12 mouse cellular contexts compared by ENCODE assay signal in the genomic region with DNA sequence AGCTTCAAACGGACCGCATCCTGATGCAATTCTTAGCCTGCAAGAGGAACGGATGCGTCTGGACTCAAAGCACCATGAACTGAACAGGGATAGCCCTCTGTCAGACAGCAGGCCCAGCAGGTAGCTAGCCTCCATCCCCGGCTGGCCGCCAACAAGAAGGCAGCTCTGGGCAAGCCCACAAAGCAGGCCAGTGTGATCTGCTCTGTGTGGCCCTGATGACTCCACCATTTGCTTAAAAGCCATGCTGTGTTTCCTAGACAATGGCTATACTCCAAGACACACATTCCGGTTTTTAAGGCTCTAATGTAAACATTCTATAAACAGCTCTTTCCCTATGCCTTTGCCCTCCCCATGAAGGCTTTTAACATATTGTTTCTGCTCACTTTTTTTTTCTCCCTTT.
DNase-seq lines count a peak whose midpoint lies in the region; ATAC-seq and TF ChIP-seq lines count a peak whose summit lies in the region.
"Had no signal": no experiment of that assay in that cellular context is flagged by ENCODE, and none has a peak within 500 bp of the region (broad histone marks: within the 10 kb centered on the region; RNA-seq: fewer than 3 reads in every experiment).

No protein-coding gene starts in this region.

- 53% methylated on average over 7 of the region's 7 CpGs for WGBS in midbrain, embryonic 14.5 days
- 65% methylated on average over 7 of the region's 7 CpGs for WGBS in midbrain, embryonic 10.5 days
- WGBS in midbrain, postnatal 0 days = 49% methylated on average over 7 of the region's 7 CpGs

- H3K4me3 ChIP-seq in midbrain, embryonic 14.5 days (replicated peaks; ENCODE audit: low read depth, low read length) = no peak overlapping the region
- H3K4me3 ChIP-seq in midbrain, embryonic 10.5 days = no peak overlapping the region
- H3K4me3 ChIP-seq in midbrain, postnatal 0 days (ENCODE audit: low read depth, low read length) = no peak overlapping the region
- H3K4me3 ChIP-seq: embryonic facial prominence, embryonic 12.5 days had no signal

- no peaks in the 10 kb centered on the region for H3K36me3 ChIP-seq in midbrain, embryonic 14.5 days (ENCODE audit: control insufficient read depth, insufficient read depth, low read length)
- H3K36me3 ChIP-seq in midbrain, embryonic 10.5 days = no peaks in the 10 kb centered on the region
- no peaks in the 10 kb centered on the region for H3K36me3 ChIP-seq in midbrain, postnatal 0 days (ENCODE audit: insufficient read depth, low read length)
- H3K36me3 ChIP-seq: embryonic facial prominence, embryonic 12.5 days had no signal

- no peak overlapping the region for H3K27ac ChIP-seq in midbrain, embryonic 14.5 days (replicated peaks; ENCODE audit: low read depth, low read length)
- no peak overlapping the region; the same call in 1 of the 2 replicates for H3K27ac ChIP-seq in midbrain, embryonic 10.5 days (replicated peaks)
- H3K27ac ChIP-seq in midbrain, postnatal 0 days (ENCODE audit: low read depth, low read length) = no peak overlapping the region

- H3K27me3 ChIP-seq in midbrain, embryonic 14.5 days (ENCODE audit: control insufficient read depth, insufficient read depth, low read length) = no peaks in the 10 kb centered on the region
- no peaks in the 10 kb centered on the region for H3K27me3 ChIP-seq in midbrain, embryonic 10.5 days (ENCODE audit: low read depth, poor library complexity, severe bottlenecking)
- H3K27me3 ChIP-seq in midbrain, postnatal 0 days (ENCODE audit: insufficient read depth, low read length) = no peaks in the 10 kb centered on the region
- H3K27me3 ChIP-seq: embryonic facial prominence, embryonic 12.5 days had no signal

- H3K4me1 ChIP-seq in midbrain, embryonic 14.5 days (ENCODE audit: control insufficient read depth, insufficient read depth, low read length) = no peaks in the 10 kb centered on the region
- peaks cover 14% of the 10 kb centered on the region for H3K4me1 ChIP-seq in midbrain, embryonic 10.5 days
- no peaks in the 10 kb centered on the region for H3K4me1 ChIP-seq in midbrain, postnatal 0 days (ENCODE audit: insufficient read depth, low read length)

- TF ChIP-seq CTCF in midbrain, postnatal 0 days (IDR thresholded peaks at IDR 0.05) = no peak

- no peak overlapping the region for H3K4me2 ChIP-seq in midbrain, embryonic 14.5 days (ENCODE audit: low read length)
- H3K4me2 ChIP-seq in midbrain, postnatal 0 days (ENCODE audit: low read depth, low read length, poor library complexity, severe bottlenecking) = no peak overlapping the region
- H3K4me2 ChIP-seq: embryonic facial prominence, embryonic 12.5 days had no signal

- H3K9me3 ChIP-seq in midbrain, embryonic 14.5 days (ENCODE audit: control insufficient read depth, low read length) = no peaks in the 10 kb centered on the region
- no peaks in the 10 kb centered on the region for H3K9me3 ChIP-seq in midbrain, embryonic 10.5 days (replicated peaks)
- no peaks in the 10 kb centered on the region for H3K9me3 ChIP-seq in midbrain, postnatal 0 days (ENCODE audit: low read length)
- H3K9me3 ChIP-seq: embryonic facial prominence, embryonic 12.5 days had no signal

- peak; percentile 17 for DNase-seq in embryo, embryonic 9.5 days (ENCODE audit: extremely low spot score)
- no peak for DNase-seq in embryo, embryonic 11 days
- peak; percentile 26 for DNase-seq in midbrain, embryonic 14.5 days
- no peak for DNase-seq in midbrain, embryonic 10.5 days (ENCODE audit: low spot score)
- DNase-seq in cerebellum, postnatal 36 days = peak; percentile 92 to 93
- peak; percentile 73 for DNase-seq in midbrain, postnatal 0 days (ENCODE audit: low spot score)
- DNase-seq in frontal cortex, adult 2 months (ENCODE audit: extremely low spot score in 1 of 2, low spot score in 1 of 2) = no peak
- no peak for DNase-seq in thymus, postnatal 10 days (ENCODE audit: low spot score in 2 of 2)
- DNase-seq: adrenal gland, postnatal 10 days; forebrain, postnatal 0 days; heart, adult 18-20 months had no signal

- H3K9ac ChIP-seq in midbrain, embryonic 14.5 days (replicated peaks; ENCODE audit: low read length) = no peak overlapping the region
- no peak overlapping the region for H3K9ac ChIP-seq in midbrain, postnatal 0 days (replicated peaks; ENCODE audit: low read length, poor library complexity, severe bottlenecking)
- H3K9ac ChIP-seq: embryonic facial prominence, embryonic 12.5 days; forebrain, postnatal 0 days had no signal

- no peak for ATAC-seq in midbrain, embryonic 14.5 days (ENCODE audit: low FRiP score, low TSS enrichment)
- no peak; the same call in 1 of the 2 replicates for ATAC-seq in midbrain, postnatal 0 days (ENCODE audit: low FRiP score)
- ATAC-seq: forebrain, postnatal 0 days had no signal

Comparison
In these comparisons a context has a peak if more than half of its experiments do, and no peak if none do; other contexts are left out.
1. DNase-seq: peak in embryo, embryonic 9.5 days (single experiment), midbrain, embryonic 14.5 days (single experiment), cerebellum, postnatal 36 days (2 of 2) and midbrain, postnatal 0 days (single experiment); none in embryo, embryonic 11 days (single experiment), midbrain, embryonic 10.5 days (single experiment), frontal cortex, adult 2 months (0 of 2) and thymus, postnatal 10 days (0 of 2).